Comparison of ENCODE assay signal across 9 mouse cellular contexts in the genomic region with DNA sequence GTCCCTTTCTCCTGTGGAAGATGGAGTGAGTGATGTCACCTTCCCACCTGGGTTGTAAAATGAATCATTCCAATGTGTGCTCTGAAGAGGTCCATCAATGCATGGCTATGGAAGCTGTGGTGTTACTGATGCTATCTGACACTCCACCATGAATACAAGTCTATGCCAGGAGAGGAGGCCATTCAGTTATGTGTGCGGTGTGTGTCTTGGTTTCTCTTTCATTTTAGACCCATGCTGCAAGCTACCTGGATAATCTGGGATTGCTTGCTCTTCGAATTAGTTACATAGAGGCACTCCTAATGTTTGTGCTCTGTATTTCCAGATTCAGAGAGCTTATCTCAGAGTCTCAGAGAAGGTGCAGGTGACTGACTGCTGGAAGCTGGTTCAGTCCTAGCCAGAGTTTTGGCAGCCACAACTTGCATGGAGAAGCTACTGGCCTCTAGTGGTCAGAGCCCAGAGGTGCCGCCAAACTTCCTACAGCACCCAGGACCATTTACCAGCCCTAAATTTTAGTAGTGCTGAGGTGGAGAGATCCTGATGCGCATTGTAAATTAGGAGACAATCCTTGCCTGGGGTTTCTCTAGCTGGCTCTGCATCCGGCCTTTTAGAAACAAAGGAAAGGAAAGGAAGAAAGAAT.
DNase-seq lines count a peak whose midpoint lies in the region; ATAC-seq and TF ChIP-seq lines count a peak whose summit lies in the region.
"Had no signal": no experiment of that assay in that cellular context is flagged by ENCODE, and none has a peak within 500 bp of the region (broad histone marks: within the 10 kb centered on the region; RNA-seq: fewer than 3 reads in every experiment).

No protein-coding gene starts in this region.

- no peak overlapping the region for H3K9ac ChIP-seq in intestine, postnatal 0 days (ENCODE audit: low read depth, low read length)
- H3K9ac ChIP-seq: neural tube, embryonic 12.5 days had no signal

- H3K9me3 ChIP-seq in intestine, postnatal 0 days (ENCODE audit: control insufficient read depth) = no peaks in the 10 kb centered on the region
- H3K9me3 ChIP-seq: neural tube, embryonic 12.5 days had no signal

- no peak overlapping the region for H3K27ac ChIP-seq in intestine, postnatal 0 days (ENCODE audit: low read depth, low read length)
- H3K27ac ChIP-seq: neural tube, embryonic 12.5 days had no signal

- H3K4me1 ChIP-seq in intestine, postnatal 0 days (replicated peaks; ENCODE audit: control insufficient read depth, insufficient read depth, low read length) = no peaks in the 10 kb centered on the region
- H3K4me1 ChIP-seq: neural tube, embryonic 12.5 days had no signal

- H3K4me2 ChIP-seq in intestine, postnatal 0 days (replicated peaks; ENCODE audit: low read depth) = peak overlapping the region; percentile 32; the same call in 1 of the 2 replicates
- H3K4me2 ChIP-seq: neural tube, embryonic 12.5 days had no signal

- H3K36me3 ChIP-seq in intestine, postnatal 0 days (ENCODE audit: control insufficient read depth, insufficient read depth) = peaks cover 13% of the 10 kb centered on the region; the same call in 1 of the 2 replicates
- H3K36me3 ChIP-seq: neural tube, embryonic 12.5 days had no signal

- peak; percentile 32 for DNase-seq in ovary, adult 18-20 months (ENCODE audit: low spot score)
- no peak for DNase-seq in ovary, postnatal 10 days (ENCODE audit: low spot score)
- DNase-seq in c-Kit-positive CD71-negative TER-119-negative erythroid progenitor cells, embryonic 14.5 days (ENCODE audit: low read depth) = peak; percentile 34
- peak; percentile 37 for DNase-seq in forelimb bud, embryonic 11.5 days (ENCODE audit: low read depth, low spot score)
- peak; percentile 23 to 49 for DNase-seq in left cerebral cortex, postnatal 36 days (ENCODE audit: low spot score in 2 of 2)
- DNase-seq in thymus, postnatal 25 days = peak; percentile 28

- peak overlapping the region; percentile 3; the same call in 1 of the 2 replicates for H3K4me3 ChIP-seq in intestine, postnatal 0 days (ENCODE audit: low read depth, low read length)
- H3K4me3 ChIP-seq: neural tube, embryonic 12.5 days had no signal

- intact Hi-C loops in left cerebral cortex, postnatal 36 days (cut with DNase I) = loop anchor here (1.0 kb wide), 1 partner anchor 95 kb away; no protein-coding TSS in a partner anchor

- 0 out of 2 replicates have a peak, but pooled peaks have one; percentile 31 for ATAC-seq in intestine, postnatal 0 days
- peak; percentile 60 for ATAC-seq in monocyte, adult 5-6 weeks (replicated peaks; ENCODE audit: insufficient number of reproducible peaks, low FRiP score, low TSS enrichment, poor library complexity, severe bottlenecking)

- H3K27me3 ChIP-seq in intestine, postnatal 0 days (replicated peaks; ENCODE audit: control insufficient read depth, insufficient read depth, low read length) = no peaks in the 10 kb centered on the region
- H3K27me3 ChIP-seq: neural tube, embryonic 12.5 days had no signal

- WGBS in intestine, postnatal 0 days = 43% methylated on average over 5 of the region's 5 CpGs

- peak; percentile 90 for TF ChIP-seq CTCF in intestine, postnatal 0 days (IDR thresholded peaks at IDR 0.05; ENCODE audit: low read depth)
